Mouse (Mus musculus) MEL (cell line): Measurements from ENCODE around the gene Rps19. TPM values are rescaled to one million over a fixed set of nuclear protein-coding genes. Genes with fewer than 3 reads are reported as not detected.

ENCODE experiments used
- DNase-seq: peaks from one replicate; pipeline ENCODE4 v3.0.0; 2011; ENCODE audit warnings: low read depth, low spot score
- H3K27ac ChIP-seq: 2 replicates; pipeline ENCODE4 v1.5.1; 2012; ENCODE audit warnings: low read depth, mild to moderate bottlenecking, control low read depth, low read length, moderate library complexity; ENCODE audit not compliant: control insufficient read depth
- H3K27me3 ChIP-seq, 2 experiments: fragments of 150-350 bp in 1 of 2; sonication (generic) in 1 of 2; 2 replicates each; pipeline ENCODE4 v1.6.1; 2012; ENCODE audit warnings: low read length in 2 of 2, mild to moderate bottlenecking in 2 of 2, improper control_type of control experiment in 1 of 2, moderate library complexity in 1 of 2; ENCODE audit not compliant: insufficient read depth in 2 of 2, control insufficient read depth in 1 of 2
- H3K36me3 ChIP-seq, 2 experiments: 2 replicates each; pipeline ENCODE4 v1.6.1; 2012 to 2014; ENCODE audit warnings: low read length in 2 of 2, improper control_type of control experiment in 1 of 2, inconsistent platforms in 1 of 2, mild to moderate bottlenecking in 1 of 2; ENCODE audit not compliant: insufficient read depth in 2 of 2, control insufficient read depth in 1 of 2
- H3K4me1 ChIP-seq, 2 experiments: fragments of 150-350 bp in 1 of 2; sonication (generic) in 1 of 2; 2 replicates each; pipeline ENCODE4 v1.6.1; 2012; ENCODE audit warnings: low read length in 2 of 2, improper control_type of control experiment in 1 of 2, mild to moderate bottlenecking in 1 of 2; ENCODE audit not compliant: insufficient read depth in 2 of 2, control insufficient read depth in 1 of 2
- H3K4me3 ChIP-seq, 2 experiments: fragments of 150-350 bp in 1 of 2; sonication (generic) in 1 of 2; 2 replicates each; pipeline ENCODE4 v1.5.1; 2012; ENCODE audit warnings: low read depth in 2 of 2, low read length in 2 of 2, mild to moderate bottlenecking in 2 of 2, moderate library complexity in 2 of 2, control low read depth in 1 of 2, improper control_type of control experiment in 1 of 2; ENCODE audit not compliant: control insufficient read depth in 1 of 2, insufficient read depth in 1 of 2
- H3K79me2 ChIP-seq: 2 replicates; pipeline ENCODE4 v1.6.1; 2012; ENCODE audit warnings: mild to moderate bottlenecking, low read length, moderate library complexity; ENCODE audit not compliant: control insufficient read depth, poor library complexity, insufficient read depth
- H3K9ac ChIP-seq: 2 replicates; pipeline ENCODE4 v1.6.1; 2012; ENCODE audit warnings: low read depth, mild to moderate bottlenecking, control low read depth, low read length, moderate library complexity; ENCODE audit not compliant: control insufficient read depth, poor library complexity, severe bottlenecking
- H3K9me3 ChIP-seq: fragments of 150-350 bp; sonication (generic); replicated peaks from 2 replicates; pipeline ENCODE4 v1.6.1; 2012; ENCODE audit warnings: mild to moderate bottlenecking, low read length, improper control_type of control experiment, moderate library complexity; ENCODE audit not compliant: insufficient read depth
- ETS1 ChIP-seq: IDR thresholded peaks from 2 replicates; pipeline ENCODE4 v1.6.1; 2012; ENCODE audit warnings: low read depth, mild to moderate bottlenecking, inconsistent platforms, low read length, improper control_type of control experiment, moderate library complexity
- GABPA ChIP-seq: IDR thresholded peaks from 2 replicates; pipeline ENCODE4 v1.6.1; 2012; ENCODE audit warnings: low read depth, mild to moderate bottlenecking, inconsistent platforms, low read length, improper control_type of control experiment, moderate library complexity
- NELFE ChIP-seq: IDR thresholded peaks from 2 replicates; pipeline ENCODE4 v1.6.1; 2011; ENCODE audit warnings: low read depth, low read length, improper control_type of control experiment
- NRF1 ChIP-seq: IDR thresholded peaks from 2 replicates; pipeline ENCODE4 v1.6.1; 2014; ENCODE audit warnings: low read depth, mild to moderate bottlenecking, inconsistent platforms, low read length, improper control_type of control experiment, moderate library complexity; ENCODE audit not compliant: poor library complexity, insufficient read depth, severe bottlenecking
- UBTF ChIP-seq: IDR thresholded peaks from 2 replicates; pipeline ENCODE4 v1.6.1; 2012; ENCODE audit warnings: low read depth, mild to moderate bottlenecking, inconsistent platforms, low read length, improper control_type of control experiment, moderate library complexity, borderline replicate concordance; ENCODE audit not compliant: insufficient read depth
- USF1 ChIP-seq: IDR thresholded peaks from 2 replicates; pipeline ENCODE4 v1.6.1; 2014; ENCODE audit warnings: low read depth, mild to moderate bottlenecking, inconsistent platforms, low read length, improper control_type of control experiment, moderate library complexity
- ZC3H11A ChIP-seq: IDR thresholded peaks from 2 replicates; pipeline ENCODE4 v1.6.1; 2012; ENCODE audit warnings: low read depth, mild to moderate bottlenecking, inconsistent platforms, low read length, improper control_type of control experiment
- ZMIZ1 ChIP-seq: IDR thresholded peaks from 2 replicates; pipeline ENCODE4 v1.6.1; 2012; ENCODE audit warnings: low read depth, mild to moderate bottlenecking, inconsistent platforms, low read length, improper control_type of control experiment, moderate library complexity
- ZNF384 ChIP-seq: IDR thresholded peaks from 2 replicates; pipeline ENCODE4 v1.6.1; 2012; ENCODE audit warnings: low read depth, mild to moderate bottlenecking, inconsistent platforms, low read length, improper control_type of control experiment
- polyA plus RNA-seq, 2 experiments: library from polyadenylated mRNA; stranded (reverse) in 1 of 2; unstranded in 1 of 2; fragments of >175 nt in 1 of 2; fragments of >200 nt in 1 of 2; gene quantifications; 2 replicates each; pipeline versions ENCODE4 v1.2.1 to v1.2.4; 2012; ENCODE audit warnings: low replicate concordance in 2 of 2, low read depth in 1 of 2; ENCODE audit not compliant: insufficient read length in 2 of 2, insufficient read depth in 1 of 2, missing spikeins in 1 of 2
- total RNA-seq: library from RNA; depleted of rRNA; stranded (reverse); fragments of 300-350 nt; gene quantifications from 2 replicates; pipeline ENCODE4 v1.2.3, GENCODE M21; 2012

Rps19 gene
- total and polyA plus RNA-seq, 3 experiments: 2,454 to 3,580 TPM; not detected in 1

GRCm38 (mm10) chr7:24906551-24906950, 22.4 kb downstream of the Rps19 start:
- peaks cover 0 to 27% of the 10 kb centered on the region in 2 experiments; a peak in 2 of 4 replicates for H3K4me1 ChIP-seq
- H3K36me3 ChIP-seq: peaks cover 3 to 19% of the 10 kb centered on the region in 2 experiments
- no peak overlapping the region for H3K27ac ChIP-seq
- DNase-seq: no peak
- no peaks in the 10 kb centered on the region for H3K27me3 ChIP-seq
- peaks cover 28% of the 10 kb centered on the region for H3K79me2 ChIP-seq
- H3K9ac ChIP-seq: no peak overlapping the region
- TF ChIP-seq ZMIZ1: no peak
- no peak overlapping the region for H3K4me3 ChIP-seq
- H3K9me3 ChIP-seq: no peaks in the 10 kb centered on the region

- H3K9ac ChIP-seq: no peak overlapping the region
- DNase-seq: no peak
- H3K27ac ChIP-seq: no peak overlapping the region
- peaks cover 28% of the 10 kb centered on the region for H3K79me2 ChIP-seq
- H3K4me3 ChIP-seq: no peak overlapping the region
- H3K4me1 ChIP-seq: peaks cover 0 to 24% of the 10 kb centered on the region in 2 experiments; a peak in 2 of 4 replicates
- peaks cover 3 to 15% of the 10 kb centered on the region in 2 experiments for H3K36me3 ChIP-seq
- H3K9me3 ChIP-seq: no peaks in the 10 kb centered on the region
- no peaks in the 10 kb centered on the region for H3K27me3 ChIP-seq
- TF ChIP-seq ZC3H11A: no peak
- no peak for TF ChIP-seq NELFE
- TF ChIP-seq ZMIZ1: no peak
- TF ChIP-seq USF1: no peak
- no peak for TF ChIP-seq ETS1
Measured at GRCm38 (mm10) chr7:24907211-24907748, 23.1 kb downstream of the Rps19 start.

GRCm38 (mm10) chr7:24912480-24912879, 28.3 kb downstream of the Rps19 start:
- Histone ChIP-seq H3K9me3 (no peaks in the 10 kb centered on the region), H3K27ac (no peak overlapping the region), H3K9ac (no peak overlapping the region), H3K27me3 (no peaks in the 10 kb centered on the region), H3K36me3 (peaks cover 0 to 4% of the 10 kb centered on the region in 2 experiments; a peak in 2 of 4 replicates), H3K4me3 (no peak overlapping the region), H3K4me1 (no peaks in the 10 kb centered on the region), H3K79me2 (no peaks in the 10 kb centered on the region)
- DNase-seq: no peak
- no peak for TF ChIP-seq ETS1
- TF ChIP-seq UBTF: no peak
- TF ChIP-seq GABPA: no peak
- no peak for TF ChIP-seq ZNF384
- TF ChIP-seq NRF1: no peak
